Mouse (Mus musculus) cortical plate, adult 2 months (tissue): Measurements from ENCODE around the gene Txnip. TPM values are rescaled to one million over a fixed set of nuclear protein-coding genes. Genes with fewer than 3 reads are reported as not detected.

ENCODE experiments used
- H3K27ac ChIP-seq: fragments of 200-500 bp; 2 replicates; pipeline ENCODE4 v1.5.1; 2012; ENCODE audit warnings: low read length, control low read depth, inconsistent platforms; ENCODE audit not compliant: insufficient read depth
- H3K4me1 ChIP-seq: fragments of 200-500 bp; 2 replicates; pipeline ENCODE4 v1.6.1; 2011; ENCODE audit warnings: low read length; ENCODE audit not compliant: control insufficient read depth, insufficient read depth
- H3K4me3 ChIP-seq: fragments of 200-500 bp; 2 replicates; pipeline ENCODE4 v1.5.1; 2011; ENCODE audit warnings: mild to moderate bottlenecking, low read length, control low read depth; ENCODE audit not compliant: insufficient read depth
- CTCF ChIP-seq: fragments of 200-500 bp; IDR thresholded peaks from 2 replicates; pipeline ENCODE4 v1.5.1; 2011; ENCODE audit warnings: mild to moderate bottlenecking, control low read depth, low read length; ENCODE audit not compliant: insufficient read depth; ENCODE audit errors: extremely low read depth
- POLR2A ChIP-seq: fragments of 200-500 bp; IDR thresholded peaks from 2 replicates; pipeline ENCODE4 v1.6.1; 2011; ENCODE audit warnings: mild to moderate bottlenecking, low read length, control low read depth; ENCODE audit not compliant: insufficient read depth; ENCODE audit errors: extremely low read depth
- polyA plus RNA-seq: library from polyadenylated mRNA; depleted of rRNA; stranded (reverse); fragments of >200 nt; gene quantifications from 2 replicates; pipeline ENCODE4 v1.2.3, GENCODE M21; 2012

Txnip gene
- polyA plus RNA-seq, 1 experiment: 38.5 TPM

- H3K4me3 ChIP-seq: no peak overlapping the region
- no peak overlapping the region for H3K27ac ChIP-seq
- no peaks in the 10 kb centered on the region for H3K4me1 ChIP-seq
- TF ChIP-seq CTCF (no peak), POLR2A (no peak)
Observed at GRCm38 (mm10) chr3:96548824-96549223, 8.9 kb upstream of the Txnip start.

- Histone ChIP-seq H3K4me1 (no peaks in the 10 kb centered on the region), H3K27ac (no peak overlapping the region), H3K4me3 (no peak overlapping the region)
- TF ChIP-seq CTCF: no peak
- TF ChIP-seq POLR2A: no peak
Observed at GRCm38 (mm10) chr3:96549346-96549745, 8.4 kb upstream of the Txnip start.

GRCm38 (mm10) chr3:96551203-96551602, 6.6 kb upstream of the Txnip start:
- Histone ChIP-seq H3K4me3 (no peak overlapping the region), H3K4me1 (no peaks in the 10 kb centered on the region), H3K27ac (no peak overlapping the region)
- TF ChIP-seq POLR2A: no peak
- peak; percentile 63 for TF ChIP-seq CTCF

- Histone ChIP-seq H3K4me3 (no peak overlapping the region), H3K27ac (no peak overlapping the region), H3K4me1 (no peaks in the 10 kb centered on the region; the same call in 1 of the 2 replicates)
- TF ChIP-seq CTCF (no peak), POLR2A (no peak)
Observed at GRCm38 (mm10) chr3:96551890-96552289, 5.9 kb upstream of the Txnip start.

- Histone ChIP-seq H3K4me1 (no peaks in the 10 kb centered on the region; the same call in 1 of the 2 replicates), H3K27ac (no peak overlapping the region)
- no peak for TF ChIP-seq POLR2A
- TF ChIP-seq CTCF: no peak
Observed at GRCm38 (mm10) chr3:96553601-96554000, 4.2 kb upstream of the Txnip start.

GRCm38 (mm10) chr3:96554251-96554650, 3.5 kb upstream of the Txnip start:
- H3K27ac ChIP-seq: no peak overlapping the region

More at GRCm38 (mm10) chr3:96553601-96554000, 4.2 kb upstream of the Txnip start:
- H3K4me3 ChIP-seq: no peak overlapping the region

GRCm38 (mm10) chr3:96555041-96555596, 2.6 kb upstream of the Txnip start:
- TF ChIP-seq POLR2A (no peak), CTCF (no peak)
- H3K27ac ChIP-seq: peak overlapping the region; percentile 80
- H3K4me1 ChIP-seq: no peaks in the 10 kb centered on the region; the same call in 1 of the 2 replicates
- no peak overlapping the region for H3K4me3 ChIP-seq

More at GRCm38 (mm10) chr3:96554251-96554650, 3.5 kb upstream of the Txnip start:
- no peak overlapping the region for H3K4me3 ChIP-seq
- TF ChIP-seq CTCF: no peak
- TF ChIP-seq POLR2A: no peak
- no peaks in the 10 kb centered on the region; the same call in 1 of the 2 replicates for H3K4me1 ChIP-seq

- no peak overlapping the region for H3K4me3 ChIP-seq
- no peak for TF ChIP-seq POLR2A
- TF ChIP-seq CTCF: no peak
- H3K27ac ChIP-seq: no peak overlapping the region
- no peaks in the 10 kb centered on the region; the same call in 1 of the 2 replicates for H3K4me1 ChIP-seq
Observed at GRCm38 (mm10) chr3:96555999-96556614, 1.6 kb upstream of the Txnip start.

GRCm38 (mm10) chr3:96556651-96557635, 814 bp upstream of the Txnip start:
- TF ChIP-seq CTCF: no peak
- no peak for TF ChIP-seq POLR2A
- Histone ChIP-seq H3K4me3 (peak overlapping the region; percentile 68), H3K4me1 (no peaks in the 10 kb centered on the region; the same call in 1 of the 2 replicates), H3K27ac (peak overlapping the region; percentile 36)

GRCm38 (mm10) chr3:96558159-96558558, 402 bp downstream of the Txnip start:
- no peak for TF ChIP-seq POLR2A
- TF ChIP-seq CTCF: no peak

More at GRCm38 (mm10) chr3:96558159-96558558, 402 bp downstream of the Txnip start:
- 0 out of 2 replicates have a peak overlapping the region, but pooled peaks have one; percentile 5 for H3K27ac ChIP-seq
- H3K4me3 ChIP-seq: peak overlapping the region; percentile 68
- H3K4me1 ChIP-seq: no peaks in the 10 kb centered on the region; the same call in 1 of the 2 replicates
